In genomic region chr17:13671732-13672131, GRCm38 (mm10) we compare ENCODE assay signal across 17 mouse cellular contexts.
DNase-seq lines count a peak whose midpoint lies in the region; ATAC-seq lines count a peak whose summit lies in the region.
"Had no signal": no experiment of that assay in that cellular context is flagged by ENCODE, and none has a peak within 500 bp of the region (broad histone marks: within the 10 kb centered on the region; RNA-seq: fewer than 3 reads in every experiment).

No protein-coding gene starts in this region.

- peak; percentile 57; the same call in 1 of the 2 replicates for ATAC-seq in liver, embryonic 15.5 days (ENCODE audit: insufficient read depth)

- no peaks in the 10 kb centered on the region for H3K9me3 ChIP-seq in liver, embryonic 15.5 days (replicated peaks)
- H3K9me3 ChIP-seq: embryonic facial prominence, embryonic 15.5 days; forebrain, embryonic 12.5 days; hindbrain, embryonic 15.5 days; neural tube, embryonic 13.5 days had no signal

- H3K27me3 ChIP-seq in liver, embryonic 15.5 days = no peaks in the 10 kb centered on the region
- H3K27me3 ChIP-seq: embryonic facial prominence, embryonic 15.5 days; forebrain, embryonic 12.5 days; hindbrain, embryonic 15.5 days; neural tube, embryonic 13.5 days had no signal

- H3K4me2 ChIP-seq in liver, embryonic 15.5 days = no peak overlapping the region
- H3K4me2 ChIP-seq: embryonic facial prominence, embryonic 15.5 days; forebrain, embryonic 12.5 days; hindbrain, embryonic 15.5 days; midbrain, embryonic 11.5 days; neural tube, embryonic 13.5 days had no signal

- no peak overlapping the region for H3K9ac ChIP-seq in liver, embryonic 15.5 days
- H3K9ac ChIP-seq: embryonic facial prominence, embryonic 15.5 days; forebrain, embryonic 12.5 days; hindbrain, embryonic 15.5 days; neural tube, embryonic 13.5 days had no signal

- 64% methylated on average over 4 of the region's 4 CpGs for WGBS in liver, embryonic 15.5 days (ENCODE audit: insufficient replicate concordance)

- no peak overlapping the region for H3K4me3 ChIP-seq in liver, embryonic 15.5 days (replicated peaks)
- H3K4me3 ChIP-seq: embryonic facial prominence, embryonic 15.5 days; forebrain, embryonic 12.5 days; hindbrain, embryonic 15.5 days; neural tube, embryonic 13.5 days had no signal

- no peak overlapping the region for H3K27ac ChIP-seq in liver, embryonic 15.5 days (replicated peaks)
- H3K27ac ChIP-seq: embryonic facial prominence, embryonic 15.5 days; forebrain, embryonic 12.5 days; hindbrain, embryonic 15.5 days; macrophage had no signal

- DNase-seq in kidney, adult 9 months = peak; percentile 63
- no peak for DNase-seq in kidney, postnatal 14 days
- peak; percentile 63 for DNase-seq in 3134 (ENCODE audit: extremely low read depth, insufficient read length, low spot score)
- peak; percentile 17 for DNase-seq in NIH3T3 (ENCODE audit: low read depth)
- no peak for DNase-seq in lung, postnatal 14 days
- DNase-seq in frontal cortex, postnatal 36 days (ENCODE audit: low spot score in 2 of 2) = no peak
- DNase-seq in layer of hippocampus, adult 11-12 months (ENCODE audit: low spot score) = no peak
- DNase-seq: cerebellum, postnatal 10 days; lung, adult 2 months; thymus, postnatal 4 days had no signal

- peaks cover 6% of the 10 kb centered on the region; the same call in 1 of the 2 replicates for H3K4me1 ChIP-seq in liver, embryonic 15.5 days (replicated peaks)

- no peaks in the 10 kb centered on the region for H3K36me3 ChIP-seq in liver, embryonic 15.5 days (replicated peaks)
- H3K36me3 ChIP-seq: embryonic facial prominence, embryonic 15.5 days; forebrain, embryonic 12.5 days; hindbrain, embryonic 15.5 days; neural tube, embryonic 13.5 days had no signal

Comparison
In these comparisons a context has a peak if more than half of its experiments do, and no peak if none do; other contexts are left out.
1. DNase-seq: peak in kidney, adult 9 months (single experiment), 3134 (single experiment) and NIH3T3 (single experiment); none in kidney, postnatal 14 days (single experiment), lung, postnatal 14 days (single experiment), frontal cortex, postnatal 36 days (0 of 2) and layer of hippocampus, adult 11-12 months (single experiment).